Mouse (Mus musculus) MN1 (cell line): ENCODE results near the gene Ear6.

Experiments used
- DNase-seq: peaks from one replicate; pipeline ENCODE4 v3.0.0-alpha.2; 2016; ENCODE audit warnings: low spot score

Ear6 gene

GRCm38 (mm10) chr14:51893809-51894208 lies 40.3 kb downstream of the Ear6 start:
- DNase-seq = no peak

DNA sequence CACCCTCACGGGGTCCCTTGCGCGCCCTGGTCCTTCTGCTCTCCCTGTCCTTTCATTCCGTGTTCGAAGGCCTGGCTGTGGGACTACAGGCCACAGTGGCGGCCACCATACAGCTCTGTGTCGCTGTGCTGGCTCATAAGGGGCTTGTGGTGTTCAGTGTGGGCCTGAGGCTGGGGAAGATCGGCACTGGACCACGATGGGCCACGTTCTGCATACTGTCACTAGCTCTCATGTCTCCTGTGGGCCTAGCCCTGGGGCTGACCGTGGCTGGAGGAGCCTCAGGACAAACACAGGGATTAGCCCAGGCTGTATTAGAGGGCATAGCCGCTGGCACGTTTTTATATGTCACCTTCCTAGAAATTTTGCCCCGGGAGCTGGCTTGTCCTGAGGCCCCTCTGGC lies 41.6 kb downstream of the Ear6 start:
- no peak for DNase-seq

GRCm38 (mm10) chr14:51896019-51896418 lies 42.5 kb downstream of the Ear6 start:
- no peak for DNase-seq

GRCm38 (mm10) chr14:51896539-51897170 lies 43.2 kb downstream of the Ear6 start:
- no peak for DNase-seq

- no peak for DNase-seq
These were observed 45.9 kb downstream of the Ear6 start for GRCm38 (mm10) chr14:51899351-51899750.

DNA sequence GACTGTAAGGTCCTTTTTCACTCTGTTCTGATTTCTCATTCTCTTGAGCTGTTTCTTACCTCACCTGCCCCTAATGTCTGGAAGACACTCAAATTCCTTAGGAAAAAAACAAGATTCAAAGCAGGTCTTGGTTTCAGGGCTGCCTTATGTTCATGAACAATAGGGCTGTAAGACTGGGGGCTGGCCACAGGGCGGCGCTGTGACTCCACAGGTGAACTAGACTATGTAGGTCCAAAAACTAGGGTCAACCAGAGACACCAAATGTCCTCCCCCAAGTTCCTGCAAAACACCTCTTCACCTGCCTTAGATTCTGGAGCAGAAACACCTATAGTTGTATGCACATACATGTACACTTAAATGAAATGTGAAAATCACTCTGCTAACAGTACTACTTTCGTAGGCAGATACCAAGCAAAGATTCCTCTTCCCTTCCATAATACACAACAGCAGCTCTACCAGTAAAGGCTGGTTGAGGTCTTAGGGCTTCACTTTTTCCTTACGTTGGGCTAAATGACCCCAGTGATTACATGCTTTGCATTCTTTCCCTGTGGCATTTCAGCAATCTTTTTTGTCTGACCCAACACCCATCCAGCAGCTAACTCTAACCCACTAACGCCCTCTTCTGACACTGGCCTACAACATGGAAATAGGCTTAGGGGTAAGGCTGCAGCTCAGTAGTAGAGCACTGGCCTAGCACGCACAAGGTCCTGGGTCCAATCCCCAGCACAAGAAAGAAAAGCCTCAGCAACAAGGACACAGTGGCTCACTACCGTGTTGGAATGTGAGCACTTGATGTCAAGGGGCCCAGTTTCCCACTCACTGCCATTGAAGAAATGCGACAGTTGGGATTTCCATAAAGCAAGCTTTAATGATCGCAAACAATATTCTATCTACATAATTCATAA lies 49.6 kb downstream of the Ear6 start:
- peak; percentile 78 for DNase-seq

- DNase-seq = no peak
These were observed 50.3 kb downstream of the Ear6 start for GRCm38 (mm10) chr14:51903782-51904181.
